Mouse (Mus musculus): ENCODE measurements around the gene Thsd7b. TPM values are rescaled to one million over a fixed set of nuclear protein-coding genes. Genes with fewer than 3 reads are reported as not detected.

The Thsd7b gene
- polyA plus RNA-seq, 1 experiment from 2014 or later = 0.45 TPM

DNA sequence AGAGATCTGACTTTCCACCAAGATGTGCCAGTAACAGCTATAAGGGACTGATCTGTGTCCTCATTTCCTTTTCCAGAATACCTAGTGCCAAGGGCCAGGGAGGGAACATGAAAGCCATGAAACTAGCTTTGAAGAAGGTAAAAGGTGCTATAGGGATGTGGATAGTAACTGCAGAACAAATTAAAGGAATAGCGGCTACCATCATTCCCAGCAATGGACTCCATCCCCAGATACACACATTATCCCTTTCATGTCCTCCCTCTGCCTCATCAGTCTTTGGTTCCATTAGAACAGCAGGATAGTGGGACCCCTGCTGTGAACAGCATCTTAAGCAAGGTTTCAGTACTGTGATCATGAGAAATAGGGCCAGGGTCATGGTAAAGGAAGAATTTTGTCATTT lies 485.9 kb downstream of the Thsd7b start:
- Histone ChIP-seq H3K4me3 (ENCODE audit: low read length) (no peak overlapping the region), H3K36me3 (ENCODE audit: control insufficient read depth, insufficient read depth, low read length) (no peaks in the 10 kb centered on the region), H3K27ac (ENCODE audit: low read length) (no peak overlapping the region), H3K4me2 (ENCODE audit: low read depth, low read length) (no peak overlapping the region), H3K9ac (ENCODE audit: low read depth, low read length) (no peak overlapping the region), H3K4me1 (ENCODE audit: control insufficient read depth, insufficient read depth, low read length) (no peaks in the 10 kb centered on the region), H3K27me3 (replicated peaks; ENCODE audit: control insufficient read depth, insufficient read depth, low read length) (no peaks in the 10 kb centered on the region), H3K9me3 (ENCODE audit: control insufficient read depth, low read length) (no peaks in the 10 kb centered on the region)
- WGBS = 73% methylated on average over 1 of the region's 1 CpGs
- ATAC-seq = no peak

DNA sequence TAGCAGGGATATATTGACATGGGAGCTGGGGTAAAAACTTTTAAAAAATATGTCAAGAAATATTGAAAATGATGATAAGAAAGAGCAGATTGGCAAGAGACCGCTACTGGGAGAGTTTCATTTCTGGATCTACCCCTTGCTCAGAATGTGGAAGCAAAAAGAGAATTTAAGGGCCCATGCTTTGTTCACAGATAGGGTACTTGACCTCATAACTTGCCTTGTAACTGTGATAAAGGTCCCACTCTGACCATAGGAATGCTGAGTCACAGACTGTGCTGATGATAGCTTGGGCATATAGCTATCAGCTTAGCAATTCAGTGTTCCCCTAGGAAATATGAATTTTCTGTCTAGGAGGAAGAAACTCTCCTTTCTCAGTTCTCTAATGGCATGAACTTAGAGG lies 488.1 kb downstream of the Thsd7b start:
- Histone ChIP-seq H3K9ac (ENCODE audit: low read depth, low read length) (no peak overlapping the region), H3K9me3 (ENCODE audit: control insufficient read depth, low read length) (no peaks in the 10 kb centered on the region), H3K4me2 (ENCODE audit: low read depth, low read length) (no peak overlapping the region), H3K36me3 (ENCODE audit: control insufficient read depth, insufficient read depth, low read length) (no peaks in the 10 kb centered on the region), H3K4me3 (ENCODE audit: low read length) (no peak overlapping the region), H3K27ac (ENCODE audit: low read length) (no peak overlapping the region), H3K4me1 (ENCODE audit: control insufficient read depth, insufficient read depth, low read length) (no peaks in the 10 kb centered on the region), H3K27me3 (replicated peaks; ENCODE audit: control insufficient read depth, insufficient read depth, low read length) (no peaks in the 10 kb centered on the region)
- no peak for ATAC-seq
- WGBS = 94% methylated on average over 1 of the region's 1 CpGs

GRCm38 (mm10) chr1:129764748-129765147 lies 491.6 kb downstream of the Thsd7b start:
- no peak overlapping the region for H3K4me2 ChIP-seq (ENCODE audit: low read depth, low read length)
- H3K9me3 ChIP-seq (ENCODE audit: control insufficient read depth, low read length) = no peaks in the 10 kb centered on the region
- H3K36me3 ChIP-seq (ENCODE audit: control insufficient read depth, insufficient read depth, low read length) = no peaks in the 10 kb centered on the region
- H3K27me3 ChIP-seq (replicated peaks; ENCODE audit: control insufficient read depth, insufficient read depth, low read length) = no peaks in the 10 kb centered on the region
- H3K4me3 ChIP-seq (ENCODE audit: low read length) = no peak overlapping the region
- no peak overlapping the region for H3K9ac ChIP-seq (ENCODE audit: low read depth, low read length)
- ATAC-seq = no peak
- no peak overlapping the region for H3K27ac ChIP-seq (ENCODE audit: low read length)
- 48% methylated on average over 2 of the region's 2 CpGs for WGBS
- H3K4me1 ChIP-seq (ENCODE audit: control insufficient read depth, insufficient read depth, low read length) = no peaks in the 10 kb centered on the region

DNA sequence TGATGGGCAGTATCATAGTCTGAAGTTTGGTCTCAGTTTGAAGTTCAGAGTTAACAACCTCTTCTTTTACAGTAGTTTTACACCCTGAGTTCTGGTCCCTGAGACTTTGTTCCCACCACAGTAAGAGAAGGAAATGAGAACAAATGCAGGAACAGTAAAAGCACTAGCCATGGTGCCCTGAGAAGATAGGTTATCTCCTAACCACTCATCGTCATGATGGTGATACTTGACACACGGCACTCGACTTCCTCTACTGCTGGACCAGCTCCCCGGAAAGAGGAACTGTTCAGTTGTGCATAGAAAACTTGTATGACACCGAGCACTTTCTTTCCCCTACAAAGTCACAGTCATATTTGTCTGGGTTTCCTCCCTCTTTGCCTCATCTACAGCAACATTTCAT lies 504.0 kb downstream of the Thsd7b start:
- Histone ChIP-seq H3K4me1 (ENCODE audit: control insufficient read depth, insufficient read depth, low read length) (no peaks in the 10 kb centered on the region), H3K4me2 (ENCODE audit: low read depth, low read length) (no peak overlapping the region), H3K27ac (ENCODE audit: low read length) (no peak overlapping the region), H3K9me3 (ENCODE audit: control insufficient read depth, low read length) (no peaks in the 10 kb centered on the region), H3K36me3 (ENCODE audit: control insufficient read depth, insufficient read depth, low read length) (no peaks in the 10 kb centered on the region), H3K9ac (ENCODE audit: low read depth, low read length) (no peak overlapping the region), H3K27me3 (replicated peaks; ENCODE audit: control insufficient read depth, insufficient read depth, low read length) (no peaks in the 10 kb centered on the region), H3K4me3 (ENCODE audit: low read length) (no peak overlapping the region)
- ATAC-seq = peak; percentile 90
- 70% methylated on average over 5 of the region's 5 CpGs for WGBS

- H3K4me2 ChIP-seq (ENCODE audit: low read depth, low read length) = no peak overlapping the region
- H3K9ac ChIP-seq (ENCODE audit: low read depth, low read length) = no peak overlapping the region
- no peak overlapping the region for H3K27ac ChIP-seq (ENCODE audit: low read length)
- no peak overlapping the region for H3K4me3 ChIP-seq (ENCODE audit: low read length)
- peak; percentile 71 for ATAC-seq
- H3K9me3 ChIP-seq (ENCODE audit: control insufficient read depth, low read length) = no peaks in the 10 kb centered on the region
- H3K4me1 ChIP-seq (ENCODE audit: control insufficient read depth, insufficient read depth, low read length) = no peaks in the 10 kb centered on the region
- H3K27me3 ChIP-seq (replicated peaks; ENCODE audit: control insufficient read depth, insufficient read depth, low read length) = no peaks in the 10 kb centered on the region
- WGBS = 50% methylated on average over 4 of the region's 4 CpGs
- no peaks in the 10 kb centered on the region for H3K36me3 ChIP-seq (ENCODE audit: control insufficient read depth, insufficient read depth, low read length)
Observed at GRCm38 (mm10) chr1:129779506-129779905, 506.4 kb downstream of the Thsd7b start.

GRCm38 (mm10) chr1:129780589-129780988 lies 507.5 kb downstream of the Thsd7b start:
- no peaks in the 10 kb centered on the region for H3K9me3 ChIP-seq (ENCODE audit: control insufficient read depth, low read length)
- H3K4me3 ChIP-seq (ENCODE audit: low read length) = no peak overlapping the region
- H3K27ac ChIP-seq (ENCODE audit: low read length) = no peak overlapping the region
- no peak overlapping the region for H3K9ac ChIP-seq (ENCODE audit: low read depth, low read length)
- no peak overlapping the region for H3K4me2 ChIP-seq (ENCODE audit: low read depth, low read length)
- no peaks in the 10 kb centered on the region for H3K27me3 ChIP-seq (replicated peaks; ENCODE audit: control insufficient read depth, insufficient read depth, low read length)
- no peaks in the 10 kb centered on the region for H3K4me1 ChIP-seq (ENCODE audit: control insufficient read depth, insufficient read depth, low read length)
- no peak for ATAC-seq
- 76% methylated on average over 1 of the region's 1 CpGs for WGBS
- no peaks in the 10 kb centered on the region for H3K36me3 ChIP-seq (ENCODE audit: control insufficient read depth, insufficient read depth, low read length)

DNA sequence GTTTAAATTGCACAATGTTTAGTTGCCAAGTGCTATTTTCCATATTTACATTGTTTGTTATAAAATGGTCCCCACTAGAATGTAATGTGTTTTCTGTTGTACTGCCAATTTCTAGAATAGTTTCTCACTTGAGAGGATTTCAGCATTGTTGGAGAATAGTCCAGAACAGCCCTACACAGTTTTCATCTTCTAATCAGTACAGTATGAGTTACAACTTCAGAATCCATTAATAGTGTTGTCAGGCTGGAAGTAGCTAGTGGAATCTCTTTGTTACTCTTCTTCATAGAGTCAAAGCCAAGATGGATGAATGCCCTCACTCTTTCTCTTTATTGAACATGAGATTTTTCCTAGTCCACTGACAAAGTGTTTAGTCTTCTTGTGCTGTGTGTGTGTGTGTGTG lies 525.4 kb downstream of the Thsd7b start:
- H3K9ac ChIP-seq (ENCODE audit: low read depth, low read length) = no peak overlapping the region
- ATAC-seq = no peak
- no peaks in the 10 kb centered on the region for H3K4me1 ChIP-seq (ENCODE audit: control insufficient read depth, insufficient read depth, low read length)
- no peak overlapping the region for H3K27ac ChIP-seq (ENCODE audit: low read length)
- H3K4me2 ChIP-seq (ENCODE audit: low read depth, low read length) = no peak overlapping the region
- H3K4me3 ChIP-seq (ENCODE audit: low read length) = no peak overlapping the region
- H3K27me3 ChIP-seq (replicated peaks; ENCODE audit: control insufficient read depth, insufficient read depth, low read length) = no peaks in the 10 kb centered on the region
- H3K9me3 ChIP-seq (ENCODE audit: control insufficient read depth, low read length) = no peaks in the 10 kb centered on the region
- H3K36me3 ChIP-seq (ENCODE audit: control insufficient read depth, insufficient read depth, low read length) = no peaks in the 10 kb centered on the region

GRCm38 (mm10) chr1:129826927-129827326 lies 553.8 kb downstream of the Thsd7b start:
- no peaks in the 10 kb centered on the region for H3K36me3 ChIP-seq (ENCODE audit: control insufficient read depth, insufficient read depth, low read length)
- no peak overlapping the region for H3K27ac ChIP-seq (ENCODE audit: low read length)
- 71% methylated on average over 4 of the region's 4 CpGs for whole genome bisulfite sequencing
- no peaks in the 10 kb centered on the region for H3K9me3 ChIP-seq (ENCODE audit: control insufficient read depth, low read length)
- H3K4me2 ChIP-seq (ENCODE audit: low read depth, low read length) = no peak overlapping the region
- H3K9ac ChIP-seq (ENCODE audit: low read depth, low read length) = no peak overlapping the region
- H3K4me1 ChIP-seq (ENCODE audit: control insufficient read depth, insufficient read depth, low read length) = no peaks in the 10 kb centered on the region
- H3K27me3 ChIP-seq (replicated peaks; ENCODE audit: control insufficient read depth, insufficient read depth, low read length) = no peaks in the 10 kb centered on the region
- no peak overlapping the region for H3K4me3 ChIP-seq (ENCODE audit: low read length)
- no peak for ATAC-seq

DNA sequence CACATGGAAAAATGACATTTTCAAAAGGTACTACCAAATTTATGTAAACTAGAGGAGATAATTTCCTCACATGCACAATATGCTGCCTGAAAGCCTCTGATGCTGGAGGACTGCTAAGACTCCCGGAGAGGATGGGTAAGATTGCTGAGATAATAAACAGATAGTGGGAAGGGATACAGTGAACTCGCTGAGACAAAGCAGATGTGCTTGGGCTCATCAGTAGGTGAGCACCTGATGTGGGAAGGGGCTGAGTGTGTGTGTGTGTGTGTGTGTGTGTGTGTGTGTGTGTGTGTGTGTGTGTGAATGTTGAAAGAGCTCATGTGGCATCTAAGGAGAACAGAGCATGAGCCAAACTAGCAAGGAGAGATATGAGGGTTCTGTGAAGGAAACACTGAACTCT lies 564.2 kb downstream of the Thsd7b start:
- Histone ChIP-seq H3K27ac (ENCODE audit: low read length) (no peak overlapping the region), H3K4me1 (ENCODE audit: control insufficient read depth, insufficient read depth, low read length) (peaks cover 2% of the 10 kb centered on the region; the same call in 1 of the 2 replicates), H3K9me3 (ENCODE audit: control insufficient read depth, low read length) (no peaks in the 10 kb centered on the region), H3K9ac (ENCODE audit: low read depth, low read length) (no peak overlapping the region), H3K4me3 (ENCODE audit: low read length) (no peak overlapping the region), H3K4me2 (ENCODE audit: low read depth, low read length) (no peak overlapping the region), H3K36me3 (ENCODE audit: control insufficient read depth, insufficient read depth, low read length) (no peaks in the 10 kb centered on the region), H3K27me3 (replicated peaks; ENCODE audit: control insufficient read depth, insufficient read depth, low read length) (no peaks in the 10 kb centered on the region)
- ATAC-seq = no peak
- WGBS = 52% methylated on average over 2 of the region's 2 CpGs

DNA sequence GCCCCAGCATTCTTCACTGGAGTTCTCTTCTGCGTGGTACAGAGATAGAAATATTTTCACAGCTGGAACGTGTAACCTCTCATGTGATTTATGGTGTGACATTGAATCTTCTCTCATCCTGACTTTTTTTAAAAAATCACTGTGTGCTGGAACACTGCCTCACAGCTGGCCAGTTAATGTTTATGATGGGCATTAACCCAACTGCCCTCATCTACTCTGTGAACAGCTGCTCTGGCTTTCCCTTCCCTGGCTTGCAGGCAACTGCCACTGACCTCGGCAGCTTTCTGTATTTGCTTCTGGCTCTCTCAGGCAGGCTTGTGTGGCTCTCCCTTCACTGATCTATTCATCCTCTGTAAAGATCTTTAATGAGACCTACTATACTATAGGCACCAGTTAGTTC lies 564.7 kb downstream of the Thsd7b start:
- H3K36me3 ChIP-seq (ENCODE audit: control insufficient read depth, insufficient read depth, low read length) = no peaks in the 10 kb centered on the region
- H3K4me3 ChIP-seq (ENCODE audit: low read length) = no peak overlapping the region
- 30% methylated on average over 3 of the region's 3 CpGs for WGBS
- peaks cover 2% of the 10 kb centered on the region; the same call in 1 of the 2 replicates for H3K4me1 ChIP-seq (ENCODE audit: control insufficient read depth, insufficient read depth, low read length)
- no peak overlapping the region for H3K9ac ChIP-seq (ENCODE audit: low read depth, low read length)
- peak; percentile 56; the same call in 1 of the 2 replicates for ATAC-seq
- no peaks in the 10 kb centered on the region for H3K9me3 ChIP-seq (ENCODE audit: control insufficient read depth, low read length)
- H3K27me3 ChIP-seq (replicated peaks; ENCODE audit: control insufficient read depth, insufficient read depth, low read length) = no peaks in the 10 kb centered on the region
- no peak overlapping the region for H3K4me2 ChIP-seq (ENCODE audit: low read depth, low read length)
- H3K27ac ChIP-seq (ENCODE audit: low read length) = no peak overlapping the region
